Mouse (Mus musculus) kidney, embryonic 16.5 days (tissue): ENCODE measurements at regions not wholly inside any gene's neighbourhood (a gene's known extent, or its start where the extent isn't known, plus 50 kb on each side); places are given as distances from the start of the nearest gene placed in this dataset.

Experiments
- ATAC-seq: fragments of 200-750 bp; cut with Nextera tagmentation; 2 replicates; pipeline ENCODE4 v1.8.0; 2017; ENCODE audit warnings: moderate TSS enrichment; ENCODE audit not compliant: low FRiP score, low TSS enrichment
- H3K27ac ChIP-seq: fragments of 300-500 bp; sonication (generic); 2 replicates; pipeline ENCODE4 v1.5.1; 2014; ENCODE audit warnings: low read length
- H3K27me3 ChIP-seq: fragments of 300-500 bp; sonication (generic); 2 replicates; pipeline ENCODE4 v1.6.1; 2014; ENCODE audit warnings: low read length, control low read depth, mixed read lengths; ENCODE audit not compliant: insufficient read depth
- H3K36me3 ChIP-seq: fragments of 300-500 bp; sonication (generic); 2 replicates; pipeline ENCODE4 v1.6.1; 2014; ENCODE audit warnings: low read length, control low read depth, mixed read lengths; ENCODE audit not compliant: insufficient read depth
- H3K4me1 ChIP-seq: fragments of 300-500 bp; sonication (generic); 2 replicates; pipeline ENCODE4 v1.6.1; 2014; ENCODE audit warnings: low read length, control low read depth, mixed read lengths; ENCODE audit not compliant: insufficient read depth
- H3K4me2 ChIP-seq: fragments of 300-500 bp; sonication (generic); replicated peaks from 2 replicates; pipeline ENCODE4 v1.6.1; 2014; ENCODE audit warnings: low read depth, low read length
- H3K4me3 ChIP-seq: fragments of 300-500 bp; sonication (generic); 2 replicates; pipeline ENCODE4 v1.5.1; 2014; ENCODE audit warnings: mild to moderate bottlenecking, low read length
- H3K9ac ChIP-seq: fragments of 300-500 bp; sonication (generic); replicated peaks from 2 replicates; pipeline ENCODE4 v1.6.1; 2014; ENCODE audit warnings: low read length
- H3K9me3 ChIP-seq: fragments of 300-500 bp; sonication (generic); 2 replicates; pipeline ENCODE4 v1.6.1; 2016; ENCODE audit warnings: low read length, control low read depth
- WGBS: fragments of 180-500 bp; shearing (Covaris S2); extraction: QIAGEN DNeasy Blood & Tissue Kit; methylation state at CpG from one replicate; pipeline ENCODE4 v1.1.7; 2014; 5-methylcytosine and 5-hydroxymethylcytosine counted together

DNA sequence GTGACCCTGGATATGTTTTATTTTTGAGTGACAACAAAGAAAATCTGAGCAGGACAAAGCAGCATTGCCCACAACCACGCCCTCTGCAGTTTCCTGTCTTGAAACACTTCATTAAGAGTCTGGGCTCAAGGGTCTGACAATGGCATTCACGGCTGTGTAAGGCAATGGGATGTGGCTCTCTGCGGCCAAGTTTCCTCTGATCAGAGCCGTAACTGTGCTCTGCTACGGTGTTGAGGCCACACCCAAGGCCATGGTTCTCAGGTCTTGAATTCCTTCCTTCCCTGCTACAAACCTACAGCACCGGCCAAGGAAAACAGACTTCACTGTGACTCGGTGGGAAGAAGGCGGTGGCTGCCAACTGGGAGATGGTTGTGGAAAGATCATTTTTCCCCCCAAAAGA, 108.4 kb upstream of the Sox5 start:
- Histone ChIP-seq H3K4me2 (no peak overlapping the region), H3K9ac (no peak overlapping the region), H3K9me3 (no peaks in the 10 kb centered on the region), H3K27me3 (no peaks in the 10 kb centered on the region), H3K27ac (no peak overlapping the region), H3K36me3 (no peaks in the 10 kb centered on the region), H3K4me1 (no peaks in the 10 kb centered on the region), H3K4me3 (no peak overlapping the region)
- ATAC-seq = no peak
- WGBS = 25% methylated on average over 8 of the region's 8 CpGs

DNA sequence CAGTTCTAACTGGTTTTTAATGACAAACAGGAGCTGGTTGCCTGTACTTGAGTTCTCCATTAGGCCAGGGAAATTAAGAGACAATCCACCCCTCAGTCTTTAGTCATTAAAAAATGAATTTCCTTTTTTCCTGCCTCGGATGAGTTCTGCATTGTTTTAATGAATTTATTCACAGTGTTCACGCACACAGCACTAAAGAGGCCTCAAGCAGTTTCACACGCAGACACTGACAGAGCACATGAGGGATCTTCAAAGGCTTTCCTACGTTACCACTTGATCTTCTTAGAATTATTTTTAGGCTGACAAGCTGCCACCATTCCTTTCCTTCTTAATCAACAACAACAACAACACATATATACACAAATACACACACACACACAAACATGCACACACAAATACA, 101.3 kb upstream of the Sox5 start:
- Histone ChIP-seq H3K9me3 (no peaks in the 10 kb centered on the region), H3K9ac (no peak overlapping the region), H3K36me3 (no peaks in the 10 kb centered on the region), H3K4me2 (no peak overlapping the region), H3K27me3 (no peaks in the 10 kb centered on the region), H3K27ac (no peak overlapping the region), H3K4me1 (no peaks in the 10 kb centered on the region), H3K4me3 (no peak overlapping the region)
- 74% methylated on average over 4 of the region's 4 CpGs for WGBS
- no peak for ATAC-seq

DNA sequence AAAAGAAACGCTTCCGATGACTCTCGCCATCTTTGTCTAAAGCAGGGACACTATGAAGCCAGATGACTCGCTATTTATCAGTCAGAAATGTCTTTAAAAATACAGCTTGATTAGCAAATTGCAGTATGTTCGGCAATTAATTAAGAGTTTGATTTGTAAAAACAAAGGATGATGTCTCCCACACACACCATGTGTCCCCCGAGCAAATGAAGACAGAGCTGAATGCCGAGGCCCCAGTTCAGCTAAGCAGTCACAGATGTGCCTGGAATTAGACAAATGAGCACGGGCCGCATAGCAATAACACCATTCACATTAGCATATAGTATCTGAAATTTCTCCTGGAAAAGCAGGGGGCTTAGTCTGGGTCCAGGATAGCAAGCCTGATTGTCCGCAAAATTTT, 98.3 kb upstream of the Sox5 start:
- no peak overlapping the region for H3K27ac ChIP-seq

DNA sequence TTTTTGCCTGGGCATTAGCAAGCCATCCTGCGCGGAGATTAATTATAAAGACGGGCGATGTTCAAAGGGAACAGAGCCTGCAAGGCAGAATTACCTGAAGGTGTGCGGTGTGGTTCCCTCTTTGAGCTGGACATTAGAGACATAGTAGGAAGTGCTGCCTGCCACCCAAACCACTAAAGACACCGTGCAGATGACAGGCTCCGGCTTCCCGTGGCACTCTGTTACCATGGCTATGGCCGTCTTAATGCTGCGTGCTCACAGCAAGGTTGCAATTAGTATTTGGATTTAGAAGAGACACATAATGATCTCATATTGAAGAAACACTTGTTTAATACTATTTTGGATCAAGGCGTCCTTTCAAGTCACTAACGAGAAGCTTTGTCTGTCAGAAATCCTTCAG, 95.0 kb upstream of the Sox5 start:
- Histone ChIP-seq H3K36me3 (no peaks in the 10 kb centered on the region), H3K9ac (no peak overlapping the region), H3K4me1 (no peaks in the 10 kb centered on the region), H3K27ac (no peak overlapping the region), H3K4me3 (no peak overlapping the region), H3K4me2 (no peak overlapping the region), H3K27me3 (no peaks in the 10 kb centered on the region), H3K9me3 (no peaks in the 10 kb centered on the region)
- 87% methylated on average over 12 of the region's 12 CpGs for WGBS
- ATAC-seq = no peak

More for the DNA sequence above, 98.3 kb upstream of the Sox5 start:
- no peak overlapping the region for H3K4me2 ChIP-seq
- no peak overlapping the region for H3K9ac ChIP-seq
- 76% methylated on average over 10 of the region's 10 CpGs for WGBS
- H3K27me3 ChIP-seq = no peaks in the 10 kb centered on the region
- H3K36me3 ChIP-seq = no peaks in the 10 kb centered on the region
- ATAC-seq = no peak
- no peaks in the 10 kb centered on the region for H3K9me3 ChIP-seq
- H3K4me1 ChIP-seq = no peaks in the 10 kb centered on the region
- H3K4me3 ChIP-seq = no peak overlapping the region

DNA sequence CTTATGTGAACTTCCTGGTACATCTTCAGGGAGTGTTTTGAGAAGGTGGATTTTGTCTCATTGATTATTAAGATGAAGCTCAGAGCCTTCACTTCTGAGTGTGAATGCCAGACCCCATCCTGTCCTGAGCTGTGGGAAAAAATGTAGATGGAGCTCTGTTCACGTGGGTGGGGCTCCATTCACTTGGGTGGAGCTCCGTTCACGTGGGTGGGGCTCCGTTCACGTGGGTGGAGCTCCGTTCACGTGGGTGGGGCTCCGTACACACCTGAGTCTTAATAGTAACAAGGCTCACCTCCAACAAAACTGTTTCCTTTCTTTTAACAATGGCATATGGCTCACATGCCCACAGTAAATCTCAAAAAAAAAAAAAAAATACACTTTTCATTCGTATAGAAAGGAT, 94.1 kb upstream of the Sox5 start:
- Histone ChIP-seq H3K9me3 (no peaks in the 10 kb centered on the region), H3K36me3 (no peaks in the 10 kb centered on the region), H3K4me1 (no peaks in the 10 kb centered on the region), H3K27ac (no peak overlapping the region), H3K4me3 (no peak overlapping the region), H3K27me3 (no peaks in the 10 kb centered on the region), H3K9ac (no peak overlapping the region), H3K4me2 (no peak overlapping the region)
- WGBS = 67% methylated on average over 9 of the region's 9 CpGs
- no peak for ATAC-seq

DNA sequence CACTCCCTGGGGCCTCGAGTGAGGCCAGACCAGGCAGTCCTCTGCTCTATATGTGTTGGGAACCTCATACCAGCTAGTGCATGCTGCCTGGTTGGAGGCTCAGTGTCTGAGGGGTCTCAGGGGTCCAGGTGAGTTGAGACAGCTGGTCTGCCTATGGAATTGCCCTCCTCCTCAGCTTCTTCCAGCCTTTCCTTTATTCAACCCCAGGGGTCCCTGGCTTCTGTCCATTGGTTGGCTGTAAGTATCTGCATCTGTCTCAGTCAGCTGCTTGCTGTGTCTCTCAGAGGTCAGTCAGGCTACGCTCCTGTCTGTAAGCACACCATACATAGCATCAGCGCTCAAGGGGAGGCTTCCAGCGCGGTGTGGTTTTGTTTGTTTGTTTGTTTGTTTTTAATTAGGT, 92.5 kb upstream of the Sox5 start:
- no peak for ATAC-seq
- Histone ChIP-seq H3K9me3 (no peaks in the 10 kb centered on the region), H3K4me3 (no peak overlapping the region), H3K27ac (no peak overlapping the region), H3K4me2 (no peak overlapping the region), H3K36me3 (no peaks in the 10 kb centered on the region), H3K9ac (no peak overlapping the region), H3K4me1 (no peaks in the 10 kb centered on the region), H3K27me3 (no peaks in the 10 kb centered on the region)
- WGBS = 87% methylated on average over 5 of the region's 5 CpGs

DNA sequence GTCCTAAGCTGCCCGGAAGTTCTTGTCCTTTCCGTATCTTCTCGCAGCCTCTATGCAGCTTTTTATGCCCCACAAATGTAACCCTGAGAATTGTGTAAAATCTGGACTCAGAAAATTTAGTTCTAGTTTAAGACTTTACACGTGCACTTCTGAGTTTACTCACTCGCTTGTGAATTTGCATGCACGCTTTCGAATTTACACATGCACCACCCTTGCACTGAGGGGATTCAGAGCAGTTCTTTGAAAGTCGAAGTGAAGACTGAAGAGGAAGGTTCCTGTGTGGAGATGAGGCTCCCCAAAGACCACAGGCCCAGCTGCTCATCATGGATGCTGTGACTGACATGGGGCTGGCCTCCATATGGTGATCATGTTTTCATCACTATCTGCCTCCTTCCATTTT, 89.2 kb upstream of the Sox5 start:
- Histone ChIP-seq H3K36me3 (no peaks in the 10 kb centered on the region), H3K4me3 (no peak overlapping the region), H3K4me2 (no peak overlapping the region), H3K27me3 (no peaks in the 10 kb centered on the region), H3K9ac (no peak overlapping the region), H3K4me1 (no peaks in the 10 kb centered on the region), H3K27ac (no peak overlapping the region), H3K9me3 (no peaks in the 10 kb centered on the region)
- WGBS = 92% methylated on average over 8 of the region's 8 CpGs
- ATAC-seq = no peak

DNA sequence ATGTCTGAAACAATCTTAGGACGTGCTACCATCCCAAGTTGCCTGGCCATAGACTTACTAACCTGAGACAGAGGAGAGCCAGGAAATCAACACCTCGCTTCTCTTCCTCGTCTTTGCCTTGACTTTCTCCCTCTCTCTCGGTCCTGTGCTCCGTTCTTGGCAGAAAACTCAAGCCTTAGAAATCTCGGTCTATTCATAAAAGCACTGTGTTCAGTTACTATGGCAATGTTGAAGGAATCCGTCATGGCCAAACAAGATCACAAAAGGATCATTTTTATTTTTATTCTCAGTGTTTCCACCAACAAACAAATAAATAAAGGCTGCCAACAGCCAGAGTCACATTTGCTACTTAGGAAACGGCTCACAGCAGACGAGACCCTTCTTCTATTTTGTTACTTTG, 85.6 kb upstream of the Sox5 start:
- Histone ChIP-seq H3K36me3 (no peaks in the 10 kb centered on the region), H3K27ac (no peak overlapping the region), H3K27me3 (no peaks in the 10 kb centered on the region), H3K4me1 (no peaks in the 10 kb centered on the region), H3K4me2 (no peak overlapping the region), H3K4me3 (no peak overlapping the region), H3K9me3 (no peaks in the 10 kb centered on the region), H3K9ac (no peak overlapping the region)
- ATAC-seq = no peak
- 82% methylated on average over 9 of the region's 9 CpGs for WGBS

DNA sequence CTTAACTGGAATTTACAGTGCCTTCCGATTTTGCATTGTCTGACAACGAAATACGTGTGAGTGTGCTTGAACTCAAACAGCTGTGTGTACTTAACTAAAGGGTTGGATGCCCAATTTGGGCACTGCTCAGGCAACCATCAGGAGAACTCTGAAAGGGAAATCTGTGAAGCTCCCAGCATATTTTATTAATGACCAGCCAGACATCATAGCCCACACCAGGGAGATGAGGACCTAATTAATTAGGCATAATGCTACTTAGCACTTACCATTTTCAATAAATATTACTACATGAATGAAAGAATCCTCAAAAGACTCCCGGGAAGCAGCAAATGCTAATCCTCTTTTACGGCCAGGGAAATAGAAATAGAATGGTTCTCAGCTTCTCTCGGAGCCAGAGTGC, 82.2 kb upstream of the Sox5 start:
- H3K4me1 ChIP-seq = no peaks in the 10 kb centered on the region
- H3K4me3 ChIP-seq = no peak overlapping the region
- H3K27ac ChIP-seq = no peak overlapping the region
- ATAC-seq = no peak
- WGBS = 75% methylated on average over 6 of the region's 6 CpGs
- H3K27me3 ChIP-seq = no peaks in the 10 kb centered on the region
- no peaks in the 10 kb centered on the region for H3K9me3 ChIP-seq
- H3K36me3 ChIP-seq = no peaks in the 10 kb centered on the region
- no peak overlapping the region for H3K4me2 ChIP-seq
- no peak overlapping the region for H3K9ac ChIP-seq

DNA sequence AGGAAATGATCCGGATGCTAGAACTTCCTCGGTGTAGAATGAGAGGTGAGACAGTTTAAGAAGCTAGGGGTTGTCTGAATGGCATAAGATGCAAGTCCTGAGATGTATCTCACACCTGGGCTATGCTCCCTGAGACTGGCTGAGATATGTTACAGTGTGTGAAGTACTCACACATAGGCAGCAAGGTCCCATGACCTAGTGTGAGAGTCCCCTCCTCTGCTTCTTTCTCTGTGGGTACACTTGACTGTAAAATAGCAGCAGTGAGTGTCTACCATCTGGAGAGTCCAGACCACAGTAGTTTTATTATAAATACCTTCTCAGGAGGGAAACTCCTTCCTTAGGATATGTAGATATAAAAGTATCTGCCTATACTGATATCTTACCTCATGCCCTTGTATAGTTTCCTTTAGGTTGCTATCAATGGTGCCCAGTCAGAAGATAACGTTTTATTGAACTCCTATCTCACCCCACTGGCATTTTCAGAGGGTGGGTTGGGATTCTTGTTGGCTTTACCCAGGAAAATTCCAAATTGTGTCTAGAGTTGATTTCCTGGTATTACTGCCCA, 81.7 kb upstream of the Sox5 start:
- H3K9ac ChIP-seq = no peak overlapping the region
- H3K4me2 ChIP-seq = no peak overlapping the region
- no peak for ATAC-seq
- no peak overlapping the region for H3K27ac ChIP-seq
- no peaks in the 10 kb centered on the region for H3K9me3 ChIP-seq
- no peaks in the 10 kb centered on the region for H3K27me3 ChIP-seq
- no peak overlapping the region for H3K4me3 ChIP-seq
- WGBS = 82% methylated on average over 3 of the region's 3 CpGs
- no peaks in the 10 kb centered on the region for H3K4me1 ChIP-seq
- no peaks in the 10 kb centered on the region for H3K36me3 ChIP-seq

DNA sequence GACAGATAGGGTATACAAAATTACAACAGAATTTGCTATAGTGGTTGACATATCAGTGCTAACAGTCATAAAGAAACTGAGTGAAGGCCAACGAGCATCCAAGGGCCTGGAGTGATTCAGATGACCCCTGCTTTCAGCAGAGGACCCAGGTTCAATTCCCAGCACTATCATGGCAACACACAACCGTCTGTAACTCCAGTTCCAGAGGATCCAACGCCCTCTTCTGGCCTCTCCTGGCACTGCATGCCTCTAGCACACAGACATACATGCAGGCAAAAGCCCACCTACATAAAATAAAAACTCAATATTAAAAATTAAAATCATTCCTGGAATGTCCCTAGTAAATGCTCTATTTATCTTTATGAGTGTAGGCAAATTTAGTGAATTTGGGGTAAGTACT, 59.7 kb upstream of the Sox5 start:
- H3K4me1 ChIP-seq = no peaks in the 10 kb centered on the region
- H3K9ac ChIP-seq = no peak overlapping the region
- H3K9me3 ChIP-seq = no peaks in the 10 kb centered on the region
- no peaks in the 10 kb centered on the region for H3K27me3 ChIP-seq
- no peaks in the 10 kb centered on the region for H3K36me3 ChIP-seq
- no peak overlapping the region for H3K27ac ChIP-seq
- no peak overlapping the region for H3K4me3 ChIP-seq
- WGBS = 70% methylated on average over 3 of the region's 3 CpGs
- H3K4me2 ChIP-seq = no peak overlapping the region
- ATAC-seq = no peak
